Mouse (Mus musculus) neural tube, postnatal 0 days (tissue): Measurements from ENCODE around the gene Gpr101. TPM values are rescaled to one million over a fixed set of nuclear protein-coding genes. Genes with fewer than 3 reads are reported as not detected.

ENCODE experiments used
- polyA plus RNA-seq: library from polyadenylated mRNA; unstranded; fragments of >200 nt; fragmentation: Nextera tagmentation; extraction: Ambion mirVana; gene quantifications from 2 replicates; pipeline ENCODE4 v1.2.1, GENCODE M21; 2015

Gene Gpr101
- polyA plus RNA-seq: 1.2 TPM in 2 replicates

DNA sequence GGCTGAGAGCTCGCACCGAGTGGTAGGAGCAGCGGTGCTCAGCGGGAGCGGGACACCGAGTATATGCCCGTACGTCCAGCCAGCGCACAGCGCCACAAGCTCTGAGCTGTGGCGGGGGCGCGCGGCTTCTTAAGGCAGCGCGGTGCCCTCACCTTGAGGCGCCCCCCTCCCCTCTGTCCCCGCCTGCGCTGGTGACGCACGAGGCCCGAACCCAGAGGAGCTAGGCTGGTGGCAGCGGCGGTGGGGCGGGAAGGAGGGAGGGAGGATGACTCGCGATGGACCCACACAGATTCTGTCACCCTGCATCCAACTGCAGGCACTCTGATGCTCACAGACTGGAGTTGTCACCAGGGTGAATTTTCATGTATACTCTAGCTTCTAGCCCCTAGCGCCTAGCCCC lies at the start of gene Gpr101:
Gene Gpr101 (minus strand): TSS at position 124 of the 400 bp plus-strand sequence.

Other genes with a start within 250 kb of the Gpr101 start
- gene Arhgef6, start 165.0 kb downstream of the Gpr101 start, polyA plus RNA-seq: 5.0 and 5.6 TPM in 2 replicates
- 73.4 and 84.1 TPM in 2 replicates for gene Rbmx, start 110.7 kb downstream of the Gpr101 start, polyA plus RNA-seq
- not detected in 2 replicates for gene Gm364, start 94.6 kb downstream of the Gpr101 start, polyA plus RNA-seq